Mouse (Mus musculus) brown adipose tissue, adult 24 weeks (tissue): Measurements from ENCODE around the gene Tmem121b. TPM values are rescaled to one million over a fixed set of nuclear protein-coding genes. Genes with fewer than 3 reads are reported as not detected.

Experiments used
- H3K27ac ChIP-seq: fragments of 200-500 bp; replicated peaks from 2 replicates; pipeline ENCODE4 v1.5.1; 2012; ENCODE audit warnings: low read depth, mild to moderate bottlenecking, low read length
- H3K4me1 ChIP-seq: fragments of 200-500 bp; 2 replicates; pipeline ENCODE4 v1.6.1; 2012; ENCODE audit warnings: low read length, mixed read lengths; ENCODE audit not compliant: control insufficient read depth, insufficient read depth, insufficient read length
- H3K4me3 ChIP-seq: fragments of 200-500 bp; 2 replicates; pipeline ENCODE4 v1.5.1; 2012; ENCODE audit warnings: low read depth, mild to moderate bottlenecking, low read length, moderate library complexity; ENCODE audit not compliant: insufficient read depth
- polyA plus RNA-seq: library from polyadenylated mRNA; stranded (reverse); fragments of >200 nt; gene quantifications from 2 replicates; pipeline ENCODE4 v1.2.4, GENCODE M21; 2012; ENCODE audit not compliant: missing spikeins, insufficient read depth, insufficient read length

Tmem121b gene
- polyA plus RNA-seq, 1 experiment: not detected

DNA sequence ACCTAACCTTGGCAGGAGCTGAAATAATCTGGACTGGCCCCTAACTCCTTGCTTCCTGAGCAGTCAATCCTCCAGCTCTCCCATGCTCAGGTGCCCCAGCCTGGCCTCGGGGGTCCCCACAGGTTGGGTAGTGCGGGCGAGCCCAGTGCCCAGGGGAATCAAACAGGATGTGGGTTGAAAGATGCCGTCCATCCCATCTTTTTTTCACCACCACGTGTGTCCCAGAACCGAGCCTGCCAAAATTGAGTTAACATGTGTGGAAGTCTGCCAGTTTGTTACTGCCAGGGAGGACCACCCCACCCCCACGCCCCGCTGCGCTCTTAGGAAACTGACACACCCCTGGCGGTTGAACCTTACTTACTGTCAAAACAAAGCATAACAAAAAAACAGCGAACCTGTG lies 29.7 kb downstream of the Tmem121b start:
- peak overlapping the region; percentile 46; the same call in 1 of the 2 replicates for H3K27ac ChIP-seq
- peaks cover 3% of the 10 kb centered on the region; the same call in 1 of the 2 replicates for H3K4me1 ChIP-seq
- H3K4me3 ChIP-seq: peak overlapping the region; percentile 68

DNA sequence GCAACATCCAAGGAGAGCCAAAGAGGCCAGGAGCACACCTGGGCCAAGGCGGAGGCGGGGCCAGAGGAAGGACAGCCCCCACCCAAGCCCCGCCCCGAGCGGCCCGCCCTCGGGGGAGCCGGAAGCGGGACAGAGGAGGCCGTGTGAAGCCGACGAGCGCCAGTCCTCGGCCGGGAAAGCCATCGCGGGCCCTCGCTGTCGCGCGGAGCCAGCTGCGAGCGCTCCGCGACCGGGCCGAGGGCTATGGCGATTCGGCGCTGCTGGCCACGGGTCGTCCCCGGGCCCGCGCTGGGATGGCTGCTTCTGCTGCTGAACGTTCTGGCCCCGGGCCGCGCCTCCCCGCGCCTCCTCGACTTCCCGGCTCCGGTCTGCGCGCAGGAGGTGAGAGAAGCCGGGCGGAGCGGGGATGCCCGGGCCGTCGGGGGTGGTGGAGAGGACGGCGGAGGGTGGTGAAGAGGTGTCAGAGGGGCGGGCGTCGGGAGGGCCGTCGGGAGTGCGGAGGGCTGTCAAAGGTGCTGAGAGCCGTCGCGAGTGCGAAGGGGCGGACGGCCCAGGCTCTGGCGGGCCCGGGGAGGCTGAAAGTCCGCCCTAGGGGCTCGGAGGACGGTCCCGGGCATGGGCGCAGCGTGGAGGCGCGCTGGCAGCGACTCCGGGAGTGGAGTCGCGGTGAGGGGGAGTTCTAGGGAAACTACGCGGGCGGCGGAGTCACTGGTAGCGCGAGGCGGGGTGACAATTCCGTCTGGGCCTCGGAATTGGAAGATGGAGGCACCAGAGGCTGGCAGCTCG lies 30.3 kb downstream of the Tmem121b start, which contains the start of gene Il17ra:
Gene Il17ra (plus strand): TSS at position 162 of the 786 bp plus-strand sequence.
- H3K4me1 ChIP-seq: peaks cover 3% of the 10 kb centered on the region; the same call in 1 of the 2 replicates
- H3K4me3 ChIP-seq: peak within 1 kb of the TSS; percentile 68
- peak within 1 kb of the TSS; percentile 46; the same call in 1 of the 2 replicates for H3K27ac ChIP-seq

DNA sequence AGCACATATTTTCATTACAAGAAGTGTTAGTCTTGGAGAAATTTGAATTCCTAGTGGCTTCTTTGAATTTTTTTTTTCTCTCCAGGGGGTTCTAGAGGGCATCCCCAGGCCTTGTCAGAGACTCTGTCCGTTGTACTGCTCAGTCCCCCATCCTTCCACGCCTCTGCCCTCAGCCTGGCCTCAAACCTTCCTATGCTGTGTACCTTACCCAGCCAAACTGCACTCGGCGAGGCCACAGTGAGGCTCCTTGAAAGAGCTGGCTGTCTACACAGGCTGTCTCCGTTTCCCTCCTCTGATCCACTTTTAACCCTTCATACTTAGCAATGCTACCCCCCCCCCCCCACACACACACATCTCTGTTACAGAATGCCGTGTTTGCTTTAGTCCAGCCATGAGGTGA lies 31.4 kb downstream of the Tmem121b start:
- H3K27ac ChIP-seq: no peak overlapping the region
- H3K4me1 ChIP-seq: peaks cover 3% of the 10 kb centered on the region; the same call in 1 of the 2 replicates
- H3K4me3 ChIP-seq: no peak overlapping the region

DNA sequence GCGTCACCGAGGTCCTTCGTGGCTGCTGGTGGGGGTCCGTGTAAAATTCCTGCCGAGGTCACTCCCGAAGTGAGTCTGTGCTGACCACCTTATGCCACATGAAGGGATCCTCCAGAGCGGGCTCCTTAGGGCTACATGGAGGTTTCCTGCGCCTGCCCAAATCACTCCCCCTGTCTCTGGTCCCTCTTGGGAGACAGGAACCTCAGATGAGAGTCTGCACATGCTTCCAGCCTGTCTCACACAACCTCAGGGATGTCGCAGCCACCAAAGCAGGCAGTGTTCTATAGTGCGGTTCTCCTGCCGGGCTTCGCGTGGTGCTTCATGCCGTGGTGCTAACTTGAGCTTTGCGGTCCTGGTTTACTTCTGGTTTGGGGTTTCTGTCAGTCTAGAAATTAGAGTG lies 32.4 kb downstream of the Tmem121b start:
- Histone ChIP-seq H3K4me1 (peaks cover 3% of the 10 kb centered on the region; the same call in 1 of the 2 replicates), H3K4me3 (no peak overlapping the region), H3K27ac (no peak overlapping the region)

DNA sequence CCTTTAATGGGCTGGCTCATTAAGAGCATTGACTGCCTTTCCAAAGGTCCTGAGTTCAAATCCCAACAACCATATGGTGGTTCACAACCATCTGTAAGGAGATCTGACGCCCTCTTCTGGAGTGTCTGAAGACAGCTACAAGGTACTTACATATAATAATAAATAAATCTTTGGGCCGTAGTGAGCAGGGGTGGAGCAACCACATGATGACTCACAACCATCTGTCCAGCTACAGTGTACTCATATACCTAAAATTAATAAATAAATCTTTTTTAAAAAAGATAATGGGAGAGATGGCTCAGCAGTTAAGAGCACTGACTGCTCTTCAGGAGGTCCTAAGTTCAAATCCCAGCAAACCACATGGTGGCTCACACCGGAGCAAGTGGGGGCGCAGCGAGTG lies 35.9 kb downstream of the Tmem121b start:
- no peak overlapping the region for H3K4me3 ChIP-seq
- H3K4me1 ChIP-seq: peaks cover 6% of the 10 kb centered on the region; the same call in 1 of the 2 replicates
- H3K27ac ChIP-seq: no peak overlapping the region

DNA sequence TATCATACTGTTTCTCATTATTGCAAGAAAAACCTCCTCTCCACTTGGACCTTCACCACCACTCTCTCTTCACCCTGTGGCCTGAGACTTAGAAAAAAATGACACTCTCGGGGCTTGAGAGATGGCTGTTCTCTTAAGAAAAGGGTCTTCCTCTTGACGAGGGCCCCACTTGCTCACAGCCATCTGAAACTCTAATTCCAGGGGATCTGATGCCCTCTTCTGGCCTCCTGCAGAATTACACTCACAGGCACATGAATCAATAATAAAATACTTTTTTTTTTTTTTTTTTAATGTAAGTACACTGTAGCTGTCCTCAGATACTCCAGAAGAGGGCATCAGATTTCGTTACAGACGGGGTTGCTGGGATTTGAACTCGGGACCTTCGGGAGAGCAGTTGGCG lies 36.5 kb downstream of the Tmem121b start:
- Histone ChIP-seq H3K4me1 (peaks cover 6% of the 10 kb centered on the region; the same call in 1 of the 2 replicates), H3K4me3 (no peak overlapping the region), H3K27ac (no peak overlapping the region)

DNA sequence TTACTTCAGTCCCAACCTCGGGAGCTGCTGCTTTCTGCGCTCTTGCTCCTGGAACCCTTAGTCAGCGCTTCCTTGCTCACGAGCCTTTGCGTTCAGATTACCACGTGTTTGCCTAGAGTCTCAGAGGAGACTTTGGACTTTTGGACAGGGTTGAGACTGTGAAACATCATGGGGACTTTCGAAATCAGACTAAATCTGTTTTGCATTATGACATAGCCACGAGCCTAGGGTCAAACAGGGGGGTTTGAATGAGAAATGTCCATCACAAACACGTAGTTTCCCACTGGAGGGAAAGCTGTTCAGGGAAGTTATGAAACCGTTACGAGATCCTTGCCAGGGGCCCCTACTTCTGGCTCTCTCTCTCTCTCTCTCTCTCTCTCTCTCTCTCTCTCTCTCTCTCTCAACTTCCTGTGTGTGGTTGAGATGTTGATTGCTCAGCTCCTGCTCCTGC lies 39.0 kb downstream of the Tmem121b start:
- Histone ChIP-seq H3K4me3 (peak overlapping the region; percentile 12; the same call in 1 of the 2 replicates), H3K27ac (0 out of 2 replicates have a peak overlapping the region, but pooled peaks have one; percentile 4), H3K4me1 (peaks cover 6% of the 10 kb centered on the region; the same call in 1 of the 2 replicates)

DNA sequence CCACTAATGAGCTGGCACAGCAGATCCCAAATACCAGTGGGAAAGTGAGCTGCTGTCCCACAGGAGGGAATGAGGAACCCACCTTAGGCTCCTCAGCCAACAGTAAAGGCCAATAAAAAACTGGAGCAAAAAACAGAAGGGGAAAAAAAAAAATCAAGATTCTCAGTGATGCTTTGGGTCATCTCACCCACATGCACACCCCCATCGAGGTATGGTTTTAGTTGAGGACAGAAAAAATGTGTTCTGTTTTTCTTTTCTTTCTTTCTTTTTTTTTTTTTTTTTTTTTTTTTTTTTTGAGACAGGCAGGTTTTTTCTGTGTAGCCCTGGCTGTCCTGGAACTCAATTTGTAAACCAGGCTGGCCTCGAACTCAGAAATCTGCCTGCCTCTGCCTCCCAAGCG lies 40.1 kb downstream of the Tmem121b start:
- Histone ChIP-seq H3K4me3 (no peak overlapping the region), H3K27ac (no peak overlapping the region), H3K4me1 (peaks cover 6% of the 10 kb centered on the region; the same call in 1 of the 2 replicates)

DNA sequence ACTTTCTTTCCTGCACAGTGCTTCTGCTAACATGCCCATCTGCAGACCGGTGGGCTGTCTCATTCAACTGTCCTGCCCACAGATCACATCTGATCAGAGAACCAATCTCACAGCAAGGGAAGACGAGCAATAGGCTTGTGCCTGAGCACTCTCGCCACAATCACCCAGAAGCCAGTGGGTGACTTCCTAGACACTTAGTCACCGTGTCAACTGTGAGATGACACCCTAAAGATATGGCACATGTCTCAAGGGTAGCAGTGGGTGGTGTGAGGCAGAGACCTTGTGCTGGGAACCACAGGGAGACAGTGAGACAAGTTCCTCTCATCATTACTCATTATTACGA lies 40.5 kb downstream of the Tmem121b start:
- Histone ChIP-seq H3K4me1 (peaks cover 6% of the 10 kb centered on the region; the same call in 1 of the 2 replicates), H3K4me3 (no peak overlapping the region), H3K27ac (no peak overlapping the region)

DNA sequence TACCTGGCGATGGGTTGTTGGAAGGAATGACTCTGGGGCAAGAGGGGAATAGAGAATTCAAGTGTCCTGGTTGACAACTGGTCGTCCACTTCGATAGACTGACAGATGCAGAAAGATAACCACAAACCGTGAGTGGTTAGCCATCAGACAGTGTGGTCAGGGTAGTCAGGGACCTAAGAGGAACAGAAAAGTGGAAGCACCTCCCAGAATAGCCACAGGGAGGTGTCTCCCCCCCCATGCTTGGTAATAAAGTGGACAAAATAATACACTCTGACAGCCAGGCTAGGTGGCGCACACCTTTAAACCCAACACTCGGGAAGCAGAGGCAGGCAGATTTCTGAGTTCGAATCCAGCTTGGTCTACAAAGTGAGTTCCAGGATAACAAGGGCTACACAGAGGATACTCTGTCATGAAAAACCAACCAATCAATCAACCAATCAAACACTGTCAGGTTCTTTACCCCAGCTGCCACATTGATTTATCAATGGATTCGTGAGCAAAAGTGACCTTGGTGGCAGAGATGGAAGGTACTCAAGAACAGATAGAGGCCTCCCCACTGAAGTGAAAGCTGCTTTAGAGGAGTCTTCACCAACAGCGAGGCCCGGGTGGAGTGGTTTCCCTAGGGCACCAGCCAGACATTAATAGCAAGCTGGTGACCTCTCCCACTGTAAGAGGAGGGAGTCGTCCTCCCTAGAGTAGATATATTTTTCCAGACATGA lies 41.1 kb downstream of the Tmem121b start:
- H3K27ac ChIP-seq: no peak overlapping the region
- no peak overlapping the region for H3K4me3 ChIP-seq
- H3K4me1 ChIP-seq: peaks cover 6% of the 10 kb centered on the region; the same call in 1 of the 2 replicates

DNA sequence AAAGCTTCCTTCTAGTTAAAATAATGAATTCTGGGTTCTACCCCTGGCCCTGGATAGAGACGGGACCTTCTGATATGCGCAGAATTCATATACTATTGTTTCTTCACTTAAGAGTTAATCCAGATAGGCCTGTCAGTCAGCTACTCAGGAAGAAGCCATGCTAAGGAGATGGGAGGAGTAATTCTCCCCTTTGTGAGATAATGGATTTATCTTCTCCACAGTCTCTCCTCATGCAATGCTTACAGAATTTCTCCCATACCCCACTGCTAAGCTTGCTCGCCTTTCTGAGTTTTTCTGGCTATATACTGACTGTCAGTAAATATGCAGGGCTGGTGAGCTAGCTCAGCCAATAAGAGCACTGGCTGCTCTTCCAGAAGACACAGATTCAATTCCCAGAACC lies 43.4 kb downstream of the Tmem121b start:
- no peak overlapping the region for H3K27ac ChIP-seq
- peaks cover 6% of the 10 kb centered on the region; the same call in 1 of the 2 replicates for H3K4me1 ChIP-seq
- no peak overlapping the region for H3K4me3 ChIP-seq

DNA sequence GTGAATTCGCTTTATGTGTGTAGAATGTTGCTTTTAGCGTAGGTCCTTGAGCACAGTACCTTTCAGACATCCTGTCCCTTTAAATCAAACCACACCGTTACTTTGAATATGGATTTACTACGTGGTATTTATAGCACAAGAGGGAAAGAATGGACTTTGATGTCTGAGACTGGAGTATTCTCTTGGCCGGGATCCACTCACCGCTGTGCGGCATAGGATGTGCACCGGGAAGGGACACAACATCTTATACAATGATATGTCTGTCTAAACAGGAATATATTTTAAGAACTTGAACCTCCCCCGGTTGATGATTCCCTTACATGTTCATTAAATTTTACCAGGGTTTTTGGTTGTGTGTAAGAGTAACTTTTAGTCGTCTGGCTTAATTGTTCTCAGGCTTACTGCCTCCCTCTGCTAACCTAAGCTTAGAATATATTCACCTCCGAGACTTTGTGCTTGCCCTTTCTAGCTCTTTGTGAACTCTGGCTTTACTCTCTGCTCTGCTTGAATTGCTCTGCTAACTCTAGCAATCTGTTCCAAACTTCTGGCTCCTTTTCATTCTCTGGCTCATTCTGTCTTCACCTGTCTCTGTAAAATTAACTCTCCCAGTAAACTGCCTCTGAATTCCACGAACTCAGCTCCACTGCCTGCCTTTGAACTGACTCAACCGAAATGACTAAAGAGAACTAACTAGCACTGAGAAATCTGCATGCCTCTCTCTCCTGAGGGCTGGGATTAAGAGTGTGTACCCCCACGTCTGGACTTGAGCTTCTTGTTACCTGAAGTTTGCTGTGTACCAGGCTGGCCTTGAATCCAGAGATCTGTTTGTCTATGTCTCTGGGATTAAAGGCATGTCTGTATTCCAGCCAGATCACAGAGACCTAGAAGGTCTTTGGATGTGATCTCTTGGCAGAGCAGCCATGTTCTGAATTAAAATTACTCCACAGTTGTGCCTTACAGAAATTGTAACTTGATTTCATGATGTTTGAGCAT lies 49.9 kb downstream of the Tmem121b start:
- H3K27ac ChIP-seq: no peak overlapping the region
- H3K4me3 ChIP-seq: no peak overlapping the region
- peaks cover 3% of the 10 kb centered on the region; the same call in 1 of the 2 replicates for H3K4me1 ChIP-seq

DNA sequence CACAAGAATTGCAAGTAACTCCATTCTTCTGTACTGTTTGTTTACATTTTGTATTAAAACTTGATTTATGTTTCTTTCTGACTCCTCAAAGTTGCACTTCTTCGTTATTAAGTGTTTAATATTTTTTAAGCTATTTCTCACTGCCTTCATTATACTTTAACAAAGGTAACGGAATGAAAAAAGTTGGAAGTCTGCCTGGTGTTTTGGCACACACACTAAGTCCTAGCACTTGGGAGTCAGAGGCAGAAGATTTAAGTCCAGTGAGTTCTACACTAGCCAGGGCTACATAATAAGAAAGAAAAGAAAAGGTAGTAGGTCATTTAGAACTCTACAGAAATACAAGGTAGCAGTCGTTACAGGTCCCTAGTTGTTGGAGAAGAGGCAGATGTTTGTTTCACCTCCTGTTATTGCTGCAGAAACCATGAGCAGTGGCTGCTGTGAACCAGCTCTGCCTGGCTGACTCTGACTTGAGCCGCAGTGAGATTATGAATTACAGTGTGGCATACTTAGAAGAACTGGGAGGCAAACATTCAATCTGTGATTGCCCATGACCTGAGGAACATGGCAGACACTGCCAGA lies 51.3 kb downstream of the Tmem121b start:
- peaks cover 3% of the 10 kb centered on the region; the same call in 1 of the 2 replicates for H3K4me1 ChIP-seq
- no peak overlapping the region; the same call in 1 of the 2 replicates for H3K27ac ChIP-seq
- H3K4me3 ChIP-seq: no peak overlapping the region
